Mouse (Mus musculus) kidney, adult 2 months (tissue): Measurements from ENCODE around the gene Ttc41. TPM values are rescaled to one million over a fixed set of nuclear protein-coding genes. Genes with fewer than 3 reads are reported as not detected.

Experiments used
- DNase-seq: peaks from one replicate; pipeline ENCODE4 v3.0.0; 2021
- H3K27ac ChIP-seq: fragments of 200-500 bp; 2 replicates; pipeline ENCODE4 v1.5.1; 2012; ENCODE audit warnings: low read depth, low read length, control low read depth, inconsistent platforms; ENCODE audit not compliant: insufficient read depth
- H3K27me3 ChIP-seq: fragments of 200-500 bp; replicated peaks from 2 replicates; pipeline ENCODE4 v1.6.1; 2012; ENCODE audit warnings: mild to moderate bottlenecking, moderate library complexity, low read length, inconsistent platforms; ENCODE audit not compliant: control insufficient read depth, insufficient read depth
- H3K36me3 ChIP-seq: fragments of 200-500 bp; 2 replicates; pipeline ENCODE4 v1.6.1; 2012; ENCODE audit warnings: mild to moderate bottlenecking, moderate library complexity, low read length, inconsistent platforms; ENCODE audit not compliant: control insufficient read depth, insufficient read depth
- H3K4me1 ChIP-seq: fragments of 200-500 bp; 2 replicates; pipeline ENCODE4 v1.6.1; 2011; ENCODE audit warnings: low read length; ENCODE audit not compliant: control insufficient read depth, insufficient read depth
- H3K4me3 ChIP-seq: fragments of 200-500 bp; 2 replicates; pipeline ENCODE4 v1.5.1; 2011; ENCODE audit warnings: mild to moderate bottlenecking, low read depth, low read length, control low read depth; ENCODE audit not compliant: insufficient read depth
- CTCF ChIP-seq: fragments of 200-500 bp; conservative IDR thresholded peaks from 2 replicates; pipeline ENCODE4 v1.5.1; 2011; ENCODE audit warnings: low read depth, mild to moderate bottlenecking, control low read depth, low read length, moderate library complexity, mixed read lengths; ENCODE audit not compliant: insufficient read depth, insufficient read length
- POLR2A ChIP-seq: fragments of 200-500 bp; IDR thresholded peaks from one replicate; pipeline ENCODE4 v1.6.1; 2011; ENCODE audit warnings: low read depth, low read length, control low read depth
- WGBS: fragments of 180-500 bp; shearing (Covaris S2); methylation state at CpG from one replicate; pipeline ENCODE4 v1.1.7; 2018; 5-methylcytosine and 5-hydroxymethylcytosine counted together
- polyA plus RNA-seq: library from polyadenylated mRNA; depleted of rRNA; stranded (reverse); fragments of >200 nt; gene quantifications from 2 replicates; pipeline ENCODE4 v1.2.3, GENCODE M21; 2012; rRNA removed

Gene Ttc41
- polyA plus RNA-seq, 1 experiment: 1.8 TPM

DNA sequence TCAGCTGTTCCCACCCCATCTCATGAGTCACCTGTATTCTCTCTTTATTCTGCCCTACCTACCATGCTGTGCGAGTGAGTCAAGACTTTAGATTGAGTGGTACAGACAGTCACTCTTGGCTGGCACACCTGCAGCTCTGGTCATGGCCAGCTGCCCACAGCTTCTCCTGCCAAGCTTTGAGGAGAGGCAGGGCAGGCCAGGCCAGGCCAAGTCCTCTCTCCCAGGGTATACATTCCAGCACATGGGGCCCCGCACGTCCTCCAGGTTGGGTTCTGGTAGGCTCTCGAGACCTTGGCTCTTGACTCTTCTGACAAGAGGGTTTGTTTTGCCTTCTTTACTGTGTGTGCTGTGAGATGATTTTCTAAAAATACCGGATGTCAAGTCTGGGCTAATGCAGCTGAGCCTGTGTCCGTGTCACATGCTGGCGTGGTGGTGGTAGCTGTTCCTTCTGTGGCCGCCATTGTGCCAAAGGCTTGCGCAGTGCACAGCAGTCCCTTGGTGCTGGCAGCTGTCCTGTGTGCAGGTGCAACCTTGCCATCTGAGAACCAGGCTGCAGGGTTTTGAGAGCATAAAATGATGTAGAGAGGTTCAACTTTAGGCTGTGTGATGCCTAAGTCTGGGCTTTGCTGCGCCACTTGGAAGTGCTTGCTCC, 120.4 kb downstream of the Ttc41 start:
- no peak overlapping the region for H3K27ac ChIP-seq
- H3K27me3 ChIP-seq: no peaks in the 10 kb centered on the region
- WGBS: 63% methylated on average over 10 of the region's 10 CpGs
- TF ChIP-seq POLR2A: no peak
- TF ChIP-seq CTCF: no peak
- DNase-seq: peak; percentile 92
- H3K36me3 ChIP-seq: no peaks in the 10 kb centered on the region
- peaks cover 14% of the 10 kb centered on the region; the same call in 1 of the 2 replicates for H3K4me1 ChIP-seq
- no peak overlapping the region for H3K4me3 ChIP-seq

Other genes starting within 250 kb of the Ttc41 start
- 3.3 and 4.5 TPM in 2 replicates for gene Syn3, start 206.9 kb upstream of the Ttc41 start, polyA plus RNA-seq
- gene Hsp90b1, start 302 bp upstream of the Ttc41 start, polyA plus RNA-seq: 47.4 and 64.6 TPM in 2 replicates
- gene Gm49358, start 58.2 kb downstream of the Ttc41 start, polyA plus RNA-seq: not detected in 2 replicates
- 5.9 and 6.9 TPM in 2 replicates for gene Nt5dc3, start 73.2 kb downstream of the Ttc41 start, polyA plus RNA-seq